8 mouse cellular contexts compared by ENCODE assay signal in the genomic region with DNA sequence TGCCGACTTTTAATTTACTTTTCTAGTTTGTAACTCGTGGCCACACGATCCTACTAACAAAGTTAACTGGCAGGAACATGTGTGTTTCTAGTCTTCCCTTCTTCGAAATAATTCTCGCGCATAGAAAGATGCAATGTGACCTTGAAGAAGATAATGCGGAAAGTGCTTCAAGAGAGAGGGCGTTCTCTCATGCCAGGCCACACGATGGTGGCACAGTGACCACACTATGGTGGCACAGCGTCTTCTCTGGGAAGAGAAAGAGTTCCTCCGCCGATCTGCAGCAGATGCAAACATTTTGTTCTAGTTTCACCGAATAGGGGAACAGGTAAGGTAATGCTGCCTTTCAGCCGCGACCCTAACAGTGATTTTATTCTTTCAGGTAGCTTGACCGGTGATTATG.
DNase-seq lines count a peak whose midpoint lies in the region; ATAC-seq and TF ChIP-seq lines count a peak whose summit lies in the region.

No protein-coding gene starts in this region.

- peak overlapping the region; percentile 54 for H3K4me2 ChIP-seq in liver, embryonic 13.5 days

- no peak overlapping the region for H3K9ac ChIP-seq in liver, embryonic 13.5 days

- H3K4me3 ChIP-seq in spleen, adult 2 months (ENCODE audit: extremely low read depth, insufficient read depth, insufficient read length) = peak overlapping the region; percentile 4; the same call in 1 of the 2 replicates
- peak overlapping the region; percentile 19; the same call in 1 of the 2 replicates for H3K4me3 ChIP-seq in liver, embryonic 13.5 days (replicated peaks)

- no peak for TF ChIP-seq POLR2A in spleen, adult 2 months (IDR thresholded peaks at IDR 0.05; ENCODE audit: low read depth, low read length)

- ATAC-seq in liver, embryonic 13.5 days (ENCODE audit: low read depth) = no peak

- TF ChIP-seq CTCF in spleen, adult 2 months (IDR thresholded peaks at IDR 0.05; ENCODE audit: extremely low read depth, insufficient read depth, insufficient read length, insufficient replicate concordance) = no peak

- WGBS in spleen, adult 2 months = 40% methylated on average over 16 of the region's 16 CpGs
- 32% methylated on average over 16 of the region's 16 CpGs for WGBS in liver, embryonic 13.5 days (ENCODE audit: insufficient replicate concordance)

- no peak overlapping the region for H3K27ac ChIP-seq in spleen, adult 2 months (ENCODE audit: insufficient read depth, low read length)
- H3K27ac ChIP-seq in liver, embryonic 13.5 days = no peak overlapping the region

- no peaks in the 10 kb centered on the region for H3K9me3 ChIP-seq in liver, embryonic 13.5 days (replicated peaks)

- H3K27me3 ChIP-seq in spleen, adult 2 months (ENCODE audit: control insufficient read depth, insufficient read depth, low read length) = no peaks in the 10 kb centered on the region
- no peaks in the 10 kb centered on the region for H3K27me3 ChIP-seq in liver, embryonic 13.5 days

- H3K4me1 ChIP-seq in spleen, adult 2 months (ENCODE audit: control insufficient read depth, insufficient read depth, insufficient read length) = no peaks in the 10 kb centered on the region; the same call in 1 of the 2 replicates
- no peaks in the 10 kb centered on the region; the same call in 1 of the 2 replicates for H3K4me1 ChIP-seq in liver, embryonic 13.5 days (replicated peaks)

- H3K36me3 ChIP-seq in spleen, adult 2 months (ENCODE audit: control insufficient read depth, insufficient read depth, low read length) = no peaks in the 10 kb centered on the region
- no peaks in the 10 kb centered on the region for H3K36me3 ChIP-seq in liver, embryonic 13.5 days

- DNase-seq in embryo, embryonic 9.5 days (ENCODE audit: extremely low spot score) = peak; percentile 9
- DNase-seq in embryo, embryonic 10 days (ENCODE audit: low spot score) = no peak
- no peak for DNase-seq in spleen, adult 2 months (ENCODE audit: low read depth in 1 of 2, low spot score in 2 of 2)
- no peak for DNase-seq in spleen, adult 18-20 months
- DNase-seq in liver, embryonic 13.5 days = no peak
- no peak for DNase-seq in thymus, postnatal 0 days (ENCODE audit: low spot score)
- DNase-seq in ovary, postnatal 36 days (ENCODE audit: low spot score) = no peak
- DNase-seq in adrenal gland, postnatal 4 days (ENCODE audit: low spot score in 2 of 2) = no peak
